Mouse (Mus musculus) MEL (cell line): ENCODE measurements around the gene Zic2. TPM values are rescaled to one million over a fixed set of nuclear protein-coding genes. Genes with fewer than 3 reads are reported as not detected.

Experiments used
- DNase-seq: peaks from one replicate; pipeline ENCODE4 v3.0.0; 2011; ENCODE audit warnings: low read depth, low spot score
- H3K27ac ChIP-seq: 2 replicates; pipeline ENCODE4 v1.5.1; 2012; ENCODE audit warnings: low read depth, mild to moderate bottlenecking, control low read depth, low read length, moderate library complexity; ENCODE audit not compliant: control insufficient read depth
- H3K27me3 ChIP-seq, 2 experiments: fragments of 150-350 bp in 1 of 2; sonication (generic) in 1 of 2; 2 replicates each; pipeline ENCODE4 v1.6.1; 2012; ENCODE audit warnings: low read length in 2 of 2, mild to moderate bottlenecking in 2 of 2, improper control_type of control experiment in 1 of 2, moderate library complexity in 1 of 2; ENCODE audit not compliant: insufficient read depth in 2 of 2, control insufficient read depth in 1 of 2
- H3K36me3 ChIP-seq, 2 experiments: 2 replicates each; pipeline ENCODE4 v1.6.1; 2012 to 2014; ENCODE audit warnings: low read length in 2 of 2, improper control_type of control experiment in 1 of 2, inconsistent platforms in 1 of 2, mild to moderate bottlenecking in 1 of 2; ENCODE audit not compliant: insufficient read depth in 2 of 2, control insufficient read depth in 1 of 2
- H3K4me1 ChIP-seq, 2 experiments: fragments of 150-350 bp in 1 of 2; sonication (generic) in 1 of 2; 2 replicates each; pipeline ENCODE4 v1.6.1; 2012; ENCODE audit warnings: low read length in 2 of 2, improper control_type of control experiment in 1 of 2, mild to moderate bottlenecking in 1 of 2; ENCODE audit not compliant: insufficient read depth in 2 of 2, control insufficient read depth in 1 of 2
- H3K4me3 ChIP-seq, 2 experiments: fragments of 150-350 bp in 1 of 2; sonication (generic) in 1 of 2; 2 replicates each; pipeline ENCODE4 v1.5.1; 2012; ENCODE audit warnings: low read depth in 2 of 2, low read length in 2 of 2, mild to moderate bottlenecking in 2 of 2, moderate library complexity in 2 of 2, control low read depth in 1 of 2, improper control_type of control experiment in 1 of 2; ENCODE audit not compliant: control insufficient read depth in 1 of 2, insufficient read depth in 1 of 2
- H3K79me2 ChIP-seq: 2 replicates; pipeline ENCODE4 v1.6.1; 2012; ENCODE audit warnings: mild to moderate bottlenecking, low read length, moderate library complexity; ENCODE audit not compliant: control insufficient read depth, poor library complexity, insufficient read depth
- H3K9ac ChIP-seq: 2 replicates; pipeline ENCODE4 v1.6.1; 2012; ENCODE audit warnings: low read depth, mild to moderate bottlenecking, control low read depth, low read length, moderate library complexity; ENCODE audit not compliant: control insufficient read depth, poor library complexity, severe bottlenecking
- H3K9me3 ChIP-seq: fragments of 150-350 bp; sonication (generic); replicated peaks from 2 replicates; pipeline ENCODE4 v1.6.1; 2012; ENCODE audit warnings: mild to moderate bottlenecking, low read length, improper control_type of control experiment, moderate library complexity; ENCODE audit not compliant: insufficient read depth
- CHD1 ChIP-seq: IDR thresholded peaks from 2 replicates; pipeline ENCODE4 v1.6.1; 2012; ENCODE audit warnings: low read depth, mild to moderate bottlenecking, inconsistent platforms, low read length, improper control_type of control experiment
- EP300 ChIP-seq, 2 experiments: IDR thresholded peaks; 2 replicates each; pipeline ENCODE4 v1.6.1; 2011; ENCODE audit warnings: improper control_type of control experiment in 2 of 2, low read length in 2 of 2, low read depth in 1 of 2, mild to moderate bottlenecking in 1 of 2
- GABPA ChIP-seq: IDR thresholded peaks from 2 replicates; pipeline ENCODE4 v1.6.1; 2012; ENCODE audit warnings: low read depth, mild to moderate bottlenecking, inconsistent platforms, low read length, improper control_type of control experiment, moderate library complexity
- GATA1 ChIP-seq: IDR thresholded peaks from 2 replicates; pipeline ENCODE4 v1.6.1; 2011; ENCODE audit warnings: low read depth, low read length, improper control_type of control experiment
- HCFC1 ChIP-seq: IDR thresholded peaks from 2 replicates; pipeline ENCODE4 v1.6.1; 2012; ENCODE audit warnings: low read depth, mild to moderate bottlenecking, inconsistent platforms, low read length, improper control_type of control experiment, moderate library complexity
- KAT2A ChIP-seq: conservative IDR thresholded peaks from 2 replicates; pipeline ENCODE4 v1.6.1; 2012; ENCODE audit warnings: low read depth, low read length, improper control_type of control experiment, inconsistent platforms
- MAZ ChIP-seq: IDR thresholded peaks from 2 replicates; pipeline ENCODE4 v1.6.1; 2012; ENCODE audit warnings: low read depth, mild to moderate bottlenecking, inconsistent platforms, low read length, improper control_type of control experiment
- MXI1 ChIP-seq: IDR thresholded peaks from 2 replicates; pipeline ENCODE4 v1.6.1; 2011; ENCODE audit warnings: mild to moderate bottlenecking, low read depth, low read length, improper control_type of control experiment
- MYB ChIP-seq: IDR thresholded peaks from 2 replicates; pipeline ENCODE4 v1.6.1; 2011; ENCODE audit warnings: mild to moderate bottlenecking, low read depth, low read length, improper control_type of control experiment
- MYC ChIP-seq: IDR thresholded peaks from 2 replicates; pipeline ENCODE4 v1.6.1; 2011; ENCODE audit warnings: low read depth, mild to moderate bottlenecking, low read length, improper control_type of control experiment, moderate library complexity
- POLR2A ChIP-seq, 2 experiments: IDR thresholded peaks; 2 replicates each; pipeline ENCODE4 v1.6.1; 2011 to 2012; ENCODE audit warnings: low read length in 2 of 2, mild to moderate bottlenecking in 2 of 2, control low read depth in 1 of 2, improper control_type of control experiment in 1 of 2, low read depth in 1 of 2, moderate library complexity in 1 of 2; ENCODE audit not compliant: control insufficient read depth in 1 of 2, insufficient read depth in 1 of 2, poor library complexity in 1 of 2
- POLR2AphosphoS2 ChIP-seq: IDR thresholded peaks from 2 replicates; pipeline ENCODE4 v1.6.1; 2011; ENCODE audit warnings: low read length, improper control_type of control experiment
- POLR2AphosphoS5 ChIP-seq: IDR thresholded peaks from 2 replicates; pipeline ENCODE4 v1.6.1; 2012; ENCODE audit warnings: low read depth, borderline replicate concordance, mild to moderate bottlenecking, inconsistent platforms, low read length, moderate library complexity, mixed read lengths
- TAL1 ChIP-seq: IDR thresholded peaks from 2 replicates; pipeline ENCODE4 v1.6.1; 2012; ENCODE audit warnings: mild to moderate bottlenecking, inconsistent platforms, low read length, moderate library complexity, mixed read lengths
- UBTF ChIP-seq: IDR thresholded peaks from 2 replicates; pipeline ENCODE4 v1.6.1; 2012; ENCODE audit warnings: low read depth, mild to moderate bottlenecking, inconsistent platforms, low read length, improper control_type of control experiment, moderate library complexity, borderline replicate concordance; ENCODE audit not compliant: insufficient read depth
- USF2 ChIP-seq, 2 experiments: IDR thresholded peaks; 2 replicates each; pipeline ENCODE4 v1.6.1; 2011 to 2012; ENCODE audit warnings: improper control_type of control experiment in 2 of 2, low read length in 2 of 2, borderline replicate concordance in 1 of 2, inconsistent platforms in 1 of 2, low read depth in 1 of 2, mild to moderate bottlenecking in 1 of 2; ENCODE audit not compliant: insufficient read depth in 1 of 2
- ZMIZ1 ChIP-seq: IDR thresholded peaks from 2 replicates; pipeline ENCODE4 v1.6.1; 2012; ENCODE audit warnings: low read depth, mild to moderate bottlenecking, inconsistent platforms, low read length, improper control_type of control experiment, moderate library complexity
- polyA plus RNA-seq, 2 experiments: library from polyadenylated mRNA; stranded (reverse) in 1 of 2; unstranded in 1 of 2; fragments of >175 nt in 1 of 2; fragments of >200 nt in 1 of 2; gene quantifications; 2 replicates each; pipeline versions ENCODE4 v1.2.1 to v1.2.4; 2012; ENCODE audit warnings: low replicate concordance in 2 of 2, low read depth in 1 of 2; ENCODE audit not compliant: insufficient read length in 2 of 2, insufficient read depth in 1 of 2, missing spikeins in 1 of 2
- total RNA-seq: library from RNA; depleted of rRNA; stranded (reverse); fragments of 300-350 nt; gene quantifications from 2 replicates; pipeline ENCODE4 v1.2.3, GENCODE M21; 2012

The Zic2 gene
- total and polyA plus RNA-seq, 3 experiments, result 1.1 TPM; not detected in 2

- H3K9me3 ChIP-seq, result no peaks in the 10 kb centered on the region
- H3K27ac ChIP-seq, result no peak overlapping the region
- TF ChIP-seq KAT2A, result no peak
- H3K79me2 ChIP-seq, result no peaks in the 10 kb centered on the region
- DNase-seq, result no peak
- no peaks in the 10 kb centered on the region for H3K36me3 ChIP-seq
- no peak overlapping the region for H3K4me3 ChIP-seq
- no peak overlapping the region for H3K9ac ChIP-seq
- no peaks in the 10 kb centered on the region for H3K27me3 ChIP-seq
- no peaks in the 10 kb centered on the region for H3K4me1 ChIP-seq
Measured at GRCm38 (mm10) chr14:122483556-122484421, 8.6 kb downstream of the Zic2 start.

GRCm38 (mm10) chr14:122484458-122484843 lies 9.2 kb downstream of the Zic2 start:
- Histone ChIP-seq H3K36me3 (no peaks in the 10 kb centered on the region), H3K27me3 (no peaks in the 10 kb centered on the region), H3K4me3 (no peak overlapping the region), H3K9ac (no peak overlapping the region), H3K4me1 (no peaks in the 10 kb centered on the region), H3K79me2 (no peaks in the 10 kb centered on the region), H3K9me3 (no peaks in the 10 kb centered on the region)
- DNase-seq, result no peak
- TF ChIP-seq POLR2A (IDR thresholded peaks at IDR 0.05; ENCODE audit: control insufficient read depth in 1 of 2, insufficient read depth in 1 of 2, low read depth in 1 of 2, low read length in 2 of 2, poor library complexity in 1 of 2) (no peak), HCFC1 (no peak), UBTF (no peak)
- TF ChIP-seq, all 39 proteins: peak for 0
- no peak overlapping the region for H3K27ac ChIP-seq

- H3K9me3 ChIP-seq, result no peaks in the 10 kb centered on the region
- TF ChIP-seq UBTF, result no peak
- no peak for TF ChIP-seq HCFC1
- no peak for TF ChIP-seq GABPA
- TF ChIP-seq TAL1, result no peak
- no peak for TF ChIP-seq MYC
- no peak for TF ChIP-seq GATA1
- TF ChIP-seq POLR2AphosphoS2, result no peak
- TF ChIP-seq POLR2AphosphoS5, result no peak
- TF ChIP-seq MYB, result no peak
- TF ChIP-seq MXI1, result no peak
- TF ChIP-seq POLR2A (IDR thresholded peaks at IDR 0.05; ENCODE audit: control insufficient read depth in 1 of 2, insufficient read depth in 1 of 2, low read depth in 1 of 2, low read length in 2 of 2, poor library complexity in 1 of 2), result no peak
- no peak for TF ChIP-seq CHD1
- TF ChIP-seq USF2 (IDR thresholded peaks at IDR 0.05; ENCODE audit: borderline replicate concordance in 1 of 2, insufficient read depth in 1 of 2, low read depth in 1 of 2, low read length in 2 of 2), result no peak
- no peak for TF ChIP-seq MAZ
- TF ChIP-seq EP300 (IDR thresholded peaks at IDR 0.05; ENCODE audit: low read depth in 1 of 2, low read length in 2 of 2), result no peak
- no peak for TF ChIP-seq ZMIZ1
- TF ChIP-seq, all 39 proteins: peak for 0
- no peaks in the 10 kb centered on the region for H3K27me3 ChIP-seq
- H3K9ac ChIP-seq, result no peak overlapping the region
- H3K4me1 ChIP-seq, result no peaks in the 10 kb centered on the region
- H3K27ac ChIP-seq, result no peak overlapping the region
- H3K79me2 ChIP-seq, result no peaks in the 10 kb centered on the region
- H3K4me3 ChIP-seq, result no peak overlapping the region
- no peaks in the 10 kb centered on the region for H3K36me3 ChIP-seq
- no peak for DNase-seq
Measured at GRCm38 (mm10) chr14:122484844-122485551, 9.8 kb downstream of the Zic2 start.
